Mouse (Mus musculus) lung, postnatal 0 days (tissue): ENCODE measurements at regions not wholly inside any gene's neighbourhood (a gene's known extent, or its start where the extent isn't known, plus 50 kb on each side); places are given as distances from the start of the nearest gene placed in this dataset.

Experiments
- CTCF ChIP-seq: IDR thresholded peaks from 2 replicates; pipeline ENCODE4 v1.5.1; 2016; ENCODE audit warnings: antibody characterized with exemption, mild to moderate bottlenecking
- EP300 ChIP-seq: IDR thresholded peaks from 2 replicates; pipeline ENCODE4 v1.6.1; 2016; ENCODE audit warnings: antibody characterized with exemption, mild to moderate bottlenecking, control low read depth

- TF ChIP-seq CTCF (no peak), EP300 (no peak)
Observed at GRCm38 (mm10) chr5:15832338-15832737, 102.2 kb upstream of the Cacna2d1 start.
